Mouse (Mus musculus): ENCODE data around the gene Gbf1.

DNA sequence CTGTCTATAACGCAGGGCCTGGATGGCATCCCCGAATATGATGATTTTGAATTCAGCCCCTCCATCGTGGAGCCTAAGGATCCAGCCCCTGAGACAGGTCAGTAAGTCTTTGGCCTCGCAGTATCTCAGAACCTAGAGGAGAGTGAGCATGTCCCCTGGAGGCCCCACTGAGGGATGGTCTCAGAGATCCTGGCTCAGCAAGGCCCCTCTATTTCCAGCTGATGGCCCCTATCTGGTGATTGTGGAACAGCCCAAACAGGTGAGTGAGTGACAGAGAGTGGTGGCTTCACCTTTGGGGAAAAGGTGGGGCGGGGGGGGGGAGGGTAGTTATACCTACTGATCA is 153.9 kb downstream of the Gbf1 start:
- TF ChIP-seq POLR2A (IDR thresholded peaks at IDR 0.05; ENCODE audit: insufficient read depth, low read depth, low read length) (no peak), CTCF (IDR thresholded peaks at IDR 0.05; ENCODE audit: insufficient read depth, low read depth, low read length) (no peak)
